Mouse (Mus musculus): ENCODE data around the gene Mlf2. TPM values are rescaled to one million over a fixed set of nuclear protein-coding genes. Genes with fewer than 3 reads are reported as not detected.
A peak's percentile ranks its signal among the peaks of the same experiment; 100 is the strongest.

Mlf2 gene
- total and polyA plus RNA-seq, 3 experiments, result 154 to 340 TPM; not detected in 1

DNA sequence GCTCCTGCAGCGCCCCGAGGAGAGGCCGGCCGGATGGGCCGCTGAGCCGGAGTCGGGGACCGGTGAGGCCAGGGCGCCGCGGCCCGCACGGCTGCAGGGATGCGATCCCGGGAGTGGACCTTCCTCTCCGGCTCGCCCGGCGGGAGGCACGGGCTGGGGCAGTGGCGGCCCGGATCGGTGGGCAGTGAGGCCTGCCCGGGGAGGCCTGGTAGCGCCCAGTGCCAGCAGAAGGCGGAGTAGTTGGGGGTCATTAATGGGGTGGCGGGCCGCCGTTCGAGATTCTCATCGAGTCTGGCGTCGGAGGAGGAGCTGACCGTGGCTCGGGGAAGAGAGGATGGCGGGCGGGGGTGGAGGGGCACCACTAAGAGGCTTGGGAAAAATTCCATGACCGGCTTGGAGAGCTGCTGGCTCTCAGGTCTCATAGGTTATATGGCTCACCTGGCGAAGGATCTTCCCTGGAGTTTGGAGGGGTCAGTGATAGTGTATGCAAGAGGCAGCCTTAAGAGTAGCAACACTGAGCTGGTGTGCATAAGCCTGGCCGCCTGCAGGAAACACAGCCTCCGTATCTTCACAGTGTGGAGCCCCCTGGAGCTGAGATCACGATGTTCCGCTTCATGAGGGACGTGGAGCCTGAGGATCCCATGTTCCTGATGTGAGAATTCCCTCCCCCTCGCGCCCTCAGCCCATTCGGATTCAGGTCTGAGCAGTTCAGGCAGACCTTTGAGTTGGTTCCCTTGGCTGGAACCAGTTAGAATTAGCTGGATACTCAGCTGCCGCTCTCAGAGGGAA is 533 bp downstream of the Mlf2 start:
- Histone ChIP-seq H3K79me2 (ENCODE audit: control insufficient read depth, insufficient read depth, low read length, poor library complexity) (peaks cover 14% of the 10 kb centered on the region), H3K4me1 (ENCODE audit: control insufficient read depth in 1 of 2, insufficient read depth in 2 of 2, low read length in 2 of 2) (peaks cover 6 to 12% of the 10 kb centered on the region in 2 experiments), H3K9me3 (replicated peaks; ENCODE audit: insufficient read depth, low read length) (no peaks in the 10 kb centered on the region), H3K4me3 (ENCODE audit: control insufficient read depth in 1 of 2, insufficient read depth in 1 of 2, low read depth in 2 of 2, low read length in 2 of 2) (peak overlapping the region; percentile 86 to 98), H3K9ac (ENCODE audit: control insufficient read depth, low read depth, low read length, poor library complexity, severe bottlenecking) (peak overlapping the region; percentile 84), H3K27ac (ENCODE audit: control insufficient read depth, low read depth, low read length) (peak overlapping the region; percentile 47), H3K27me3 (ENCODE audit: control insufficient read depth in 1 of 2, insufficient read depth in 2 of 2, low read length in 2 of 2) (no peaks in the 10 kb centered on the region), H3K36me3 (ENCODE audit: control insufficient read depth in 1 of 2, insufficient read depth in 2 of 2, low read length in 2 of 2) (peaks cover 2 to 5% of the 10 kb centered on the region in 2 experiments; a peak in 2 of 4 replicates)
- TF ChIP-seq MXI1 (IDR thresholded peaks at IDR 0.05; ENCODE audit: low read depth, low read length), result no peak
- 0 out of 2 replicates have a peak, but pooled peaks have one; percentile 65 for TF ChIP-seq UBTF (IDR thresholded peaks at IDR 0.05; ENCODE audit: borderline replicate concordance, insufficient read depth, low read depth, low read length)
- no peak for TF ChIP-seq RAD21 (IDR thresholded peaks at IDR 0.05; ENCODE audit: low read depth, low read length)
- TF ChIP-seq E2F4 (IDR thresholded peaks at IDR 0.05; ENCODE audit: borderline replicate concordance, low read depth, low read length), result no peak
- TF ChIP-seq SMC3 (IDR thresholded peaks at IDR 0.05; ENCODE audit: low read depth, low read length), result 0 out of 2 replicates have a peak, but pooled peaks have one; percentile 7
- no peak for TF ChIP-seq RCOR1 (IDR thresholded peaks at IDR 0.05; ENCODE audit: low read depth, low read length)
- no peak for TF ChIP-seq USF1 (IDR thresholded peaks at IDR 0.05; ENCODE audit: low read depth, low read length)
- peak in 1 of 3 experiments; percentile 17; a peak in 1 of 6 replicates for TF ChIP-seq CTCF (IDR thresholded peaks at IDR 0.05 in 2 of 3, conservative IDR thresholded peaks at IDR 0.05 in 1 of 3; ENCODE audit: control insufficient read depth in 1 of 3, insufficient read depth in 1 of 3, low read depth in 2 of 3, low read length in 3 of 3, poor library complexity in 1 of 3, severe bottlenecking in 1 of 3)
- TF ChIP-seq CHD2 (IDR thresholded peaks at IDR 0.05; ENCODE audit: low read length), result no peak
- peak in 1 of 2 experiments; percentile 1; a peak in 1 of 4 replicates for TF ChIP-seq POLR2A (IDR thresholded peaks at IDR 0.05; ENCODE audit: control insufficient read depth in 1 of 2, insufficient read depth in 1 of 2, low read depth in 1 of 2, low read length in 2 of 2, poor library complexity in 1 of 2)
- peak; percentile 64 for DNase-seq (ENCODE audit: low read depth, low spot score)

GRCm38 (mm10) chr6:124932314-124932695 is 1.1 kb downstream of the Mlf2 start:
- H3K27ac ChIP-seq (ENCODE audit: control insufficient read depth, low read depth, low read length), result no peak overlapping the region
- no peaks in the 10 kb centered on the region for H3K9me3 ChIP-seq (replicated peaks; ENCODE audit: insufficient read depth, low read length)
- no peak for DNase-seq (ENCODE audit: low read depth, low spot score)
- H3K79me2 ChIP-seq (ENCODE audit: control insufficient read depth, insufficient read depth, low read length, poor library complexity), result peaks cover 14% of the 10 kb centered on the region
- no peaks in the 10 kb centered on the region for H3K27me3 ChIP-seq (ENCODE audit: control insufficient read depth in 1 of 2, insufficient read depth in 2 of 2, low read length in 2 of 2)
- H3K36me3 ChIP-seq (ENCODE audit: control insufficient read depth in 1 of 2, insufficient read depth in 2 of 2, low read length in 2 of 2), result peaks cover 2 to 5% of the 10 kb centered on the region in 2 experiments; a peak in 2 of 4 replicates
- peaks cover 6 to 12% of the 10 kb centered on the region in 2 experiments for H3K4me1 ChIP-seq (ENCODE audit: control insufficient read depth in 1 of 2, insufficient read depth in 2 of 2, low read length in 2 of 2)
- peak overlapping the region; percentile 84 for H3K9ac ChIP-seq (ENCODE audit: control insufficient read depth, low read depth, low read length, poor library complexity, severe bottlenecking)
- peak overlapping the region; percentile 86 to 98 for H3K4me3 ChIP-seq (ENCODE audit: control insufficient read depth in 1 of 2, insufficient read depth in 1 of 2, low read depth in 2 of 2, low read length in 2 of 2)
- TF ChIP-seq EP300 (IDR thresholded peaks at IDR 0.05; ENCODE audit: low read depth in 1 of 2, low read length in 2 of 2) (no peak), ZMIZ1 (IDR thresholded peaks at IDR 0.05; ENCODE audit: low read depth, low read length) (0 out of 2 replicates have a peak, but pooled peaks have one; percentile 30)

GRCm38 (mm10) chr6:124933127-124933526 is 1.9 kb downstream of the Mlf2 start:
- TF ChIP-seq TBP (IDR thresholded peaks at IDR 0.05; ENCODE audit: low read depth, low read length) (no peak), ZNF384 (IDR thresholded peaks at IDR 0.05; ENCODE audit: low read depth, low read length) (peak; percentile 58), SMC3 (IDR thresholded peaks at IDR 0.05; ENCODE audit: low read depth, low read length) (peak; percentile 8; the same call in 1 of the 2 replicates)
- H3K79me2 ChIP-seq (ENCODE audit: control insufficient read depth, insufficient read depth, low read length, poor library complexity), result peaks cover 14% of the 10 kb centered on the region
- no peak overlapping the region for H3K9ac ChIP-seq (ENCODE audit: control insufficient read depth, low read depth, low read length, poor library complexity, severe bottlenecking)
- no peaks in the 10 kb centered on the region for H3K27me3 ChIP-seq (ENCODE audit: control insufficient read depth in 1 of 2, insufficient read depth in 2 of 2, low read length in 2 of 2)
- no peak overlapping the region for H3K27ac ChIP-seq (ENCODE audit: control insufficient read depth, low read depth, low read length)
- H3K4me1 ChIP-seq (ENCODE audit: control insufficient read depth in 1 of 2, insufficient read depth in 2 of 2, low read length in 2 of 2), result peaks cover 6 to 12% of the 10 kb centered on the region in 2 experiments
- H3K4me3 ChIP-seq (ENCODE audit: control insufficient read depth in 1 of 2, insufficient read depth in 1 of 2, low read depth in 2 of 2, low read length in 2 of 2), result no peak overlapping the region
- H3K36me3 ChIP-seq (ENCODE audit: control insufficient read depth in 1 of 2, insufficient read depth in 2 of 2, low read length in 2 of 2), result peaks cover 2 to 5% of the 10 kb centered on the region in 2 experiments; a peak in 2 of 4 replicates
- DNase-seq (ENCODE audit: low read depth, low spot score), result no peak
- H3K9me3 ChIP-seq (replicated peaks; ENCODE audit: insufficient read depth, low read length), result no peaks in the 10 kb centered on the region
